Mouse (Mus musculus): ENCODE data around the gene Fam227a. TPM values are rescaled to one million over a fixed set of nuclear protein-coding genes. Genes with fewer than 3 reads are reported as not detected.

The Fam227a gene
- polyA plus RNA-seq, 1 experiment, result 0.74 TPM

DNA sequence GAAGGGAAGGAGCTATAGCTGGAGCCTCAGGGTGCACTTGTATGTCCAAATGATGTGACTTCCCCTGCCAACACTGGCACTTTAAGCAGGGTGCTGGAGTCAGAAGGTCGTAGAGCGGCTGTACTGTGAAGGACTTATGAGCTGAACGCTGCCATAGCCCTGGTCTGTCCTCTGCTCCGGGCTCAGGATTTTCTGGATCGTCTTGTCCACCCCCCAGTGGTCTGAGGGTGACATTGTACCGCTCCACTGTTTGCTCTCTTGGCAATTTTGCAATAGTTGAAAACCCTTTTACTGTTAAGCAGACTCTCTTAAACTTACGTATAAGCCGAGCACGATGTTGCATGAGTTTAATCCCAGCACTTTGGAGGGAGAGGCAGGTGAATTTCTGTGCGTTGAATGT lies 10.4 kb upstream of the Fam227a start:
- Histone ChIP-seq H3ac (ENCODE audit: control insufficient read depth, insufficient read length) (no peak overlapping the region), H3K4me3 (no peak overlapping the region), H3K79me2 (ENCODE audit: control insufficient read depth, insufficient read depth) (peaks cover 29% of the 10 kb centered on the region), H3K27me3 (ENCODE audit: control insufficient read depth, insufficient read depth, insufficient read length) (no peaks in the 10 kb centered on the region), H3K4me2 (ENCODE audit: low read depth) (no peak overlapping the region), H3K36me3 (ENCODE audit: control insufficient read depth, insufficient read depth) (peaks cover 13% of the 10 kb centered on the region)
- no peak for TF ChIP-seq MYOD1 (IDR thresholded peaks at IDR 0.05; ENCODE audit: control insufficient read depth in 1 of 3, insufficient read length in 2 of 3, low read depth in 2 of 3)
- no peak for TF ChIP-seq MYOG (IDR thresholded peaks at IDR 0.05; ENCODE audit: control insufficient read depth in 1 of 3, insufficient read depth in 1 of 3, insufficient read length in 2 of 3, low read depth in 2 of 3)
- no peak for TF ChIP-seq SRF (IDR thresholded peaks at IDR 0.05; ENCODE audit: control insufficient read depth, insufficient read length, low read depth)
- TF ChIP-seq POLR2A (IDR thresholded peaks at IDR 0.05; ENCODE audit: insufficient read length, low read depth), result no peak
- TF ChIP-seq TCF12 (IDR thresholded peaks at IDR 0.05; ENCODE audit: insufficient read depth, poor library complexity, severe bottlenecking), result no peak
- no peak for TF ChIP-seq CEBPB (IDR thresholded peaks at IDR 0.05; ENCODE audit: insufficient read depth, poor library complexity, severe bottlenecking)
- no peak for TF ChIP-seq MAX (IDR thresholded peaks at IDR 0.05; ENCODE audit: low read depth)
- TF ChIP-seq E2F4 (IDR thresholded peaks at IDR 0.05; ENCODE audit: insufficient read depth), result no peak
- no peak for TF ChIP-seq POLR2AphosphoS2 (IDR thresholded peaks at IDR 0.05; ENCODE audit: insufficient read length, low read depth)
- no peak for TF ChIP-seq USF1 (IDR thresholded peaks at IDR 0.05; ENCODE audit: low read depth)
- TF ChIP-seq REST (IDR thresholded peaks at IDR 0.05; ENCODE audit: insufficient read depth, insufficient read length), result no peak
- no peak for TF ChIP-seq TCF3 (IDR thresholded peaks at IDR 0.05; ENCODE audit: insufficient read length, low read depth)

GRCm38 (mm10) chr15:79664666-79665065 lies 5.9 kb upstream of the Fam227a start:
- Histone ChIP-seq H3K27me3 (ENCODE audit: control insufficient read depth, insufficient read depth, insufficient read length) (no peaks in the 10 kb centered on the region), H3K36me3 (ENCODE audit: control insufficient read depth, insufficient read depth) (no peaks in the 10 kb centered on the region), H3K79me2 (ENCODE audit: control insufficient read depth, insufficient read depth) (no peaks in the 10 kb centered on the region), H3ac (ENCODE audit: control insufficient read depth, insufficient read length) (no peak overlapping the region), H3K4me2 (ENCODE audit: low read depth) (no peak overlapping the region), H3K4me3 (no peak overlapping the region)
- no peak for TF ChIP-seq MYOD1 (IDR thresholded peaks at IDR 0.05; ENCODE audit: control insufficient read depth in 1 of 3, insufficient read length in 2 of 3, low read depth in 2 of 3)
- TF ChIP-seq MYOG (IDR thresholded peaks at IDR 0.05; ENCODE audit: control insufficient read depth in 1 of 3, insufficient read depth in 1 of 3, insufficient read length in 2 of 3, low read depth in 2 of 3), result no peak
- no peak for TF ChIP-seq MAX (IDR thresholded peaks at IDR 0.05; ENCODE audit: low read depth)
- no peak for TF ChIP-seq CEBPB (IDR thresholded peaks at IDR 0.05; ENCODE audit: insufficient read depth, poor library complexity, severe bottlenecking)
- no peak for TF ChIP-seq E2F4 (IDR thresholded peaks at IDR 0.05; ENCODE audit: insufficient read depth)
- no peak for TF ChIP-seq POLR2AphosphoS2 (IDR thresholded peaks at IDR 0.05; ENCODE audit: insufficient read length, low read depth)
- no peak for TF ChIP-seq USF1 (IDR thresholded peaks at IDR 0.05; ENCODE audit: low read depth)
- no peak for TF ChIP-seq POLR2A (IDR thresholded peaks at IDR 0.05; ENCODE audit: insufficient read length, low read depth)
- TF ChIP-seq TCF12 (IDR thresholded peaks at IDR 0.05; ENCODE audit: insufficient read depth, poor library complexity, severe bottlenecking), result no peak
- no peak for TF ChIP-seq TCF3 (IDR thresholded peaks at IDR 0.05; ENCODE audit: insufficient read length, low read depth)
- TF ChIP-seq SRF (IDR thresholded peaks at IDR 0.05; ENCODE audit: control insufficient read depth, insufficient read length, low read depth), result no peak
- TF ChIP-seq REST (IDR thresholded peaks at IDR 0.05; ENCODE audit: insufficient read depth, insufficient read length), result no peak

DNA sequence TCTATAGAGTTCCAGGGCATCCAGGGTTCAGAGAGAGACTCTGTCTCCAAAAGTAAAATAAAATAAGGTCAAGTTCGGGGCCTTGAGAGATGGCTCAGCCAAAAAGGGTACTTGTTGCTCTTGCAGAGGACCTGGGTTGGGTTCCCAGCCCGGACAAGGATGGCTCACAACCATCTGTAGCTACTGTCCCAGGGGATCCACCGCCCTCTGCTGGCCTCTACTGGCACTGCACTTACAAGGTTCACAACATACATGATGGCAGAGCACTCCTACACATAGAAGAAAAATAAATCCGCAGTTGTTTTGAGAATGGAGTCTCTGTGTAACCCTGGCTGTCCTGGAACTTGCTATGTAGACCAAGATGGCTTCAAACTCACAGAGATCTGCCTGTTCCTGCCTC lies 3.1 kb upstream of the Fam227a start:
- Histone ChIP-seq H3ac (ENCODE audit: control insufficient read depth, insufficient read length) (no peak overlapping the region), H3K27me3 (ENCODE audit: control insufficient read depth, insufficient read depth, insufficient read length) (no peaks in the 10 kb centered on the region), H3K4me3 (no peak overlapping the region), H3K36me3 (ENCODE audit: control insufficient read depth, insufficient read depth) (no peaks in the 10 kb centered on the region), H3K79me2 (ENCODE audit: control insufficient read depth, insufficient read depth) (no peaks in the 10 kb centered on the region), H3K4me2 (ENCODE audit: low read depth) (no peak overlapping the region)
- TF ChIP-seq USF1 (IDR thresholded peaks at IDR 0.05; ENCODE audit: low read depth) (no peak), MYOG (IDR thresholded peaks at IDR 0.05; ENCODE audit: control insufficient read depth in 1 of 3, insufficient read depth in 1 of 3, insufficient read length in 2 of 3, low read depth in 2 of 3) (no peak), POLR2AphosphoS2 (IDR thresholded peaks at IDR 0.05; ENCODE audit: insufficient read length, low read depth) (no peak), CEBPB (IDR thresholded peaks at IDR 0.05; ENCODE audit: insufficient read depth, poor library complexity, severe bottlenecking) (no peak), E2F4 (IDR thresholded peaks at IDR 0.05; ENCODE audit: insufficient read depth) (no peak), TCF12 (IDR thresholded peaks at IDR 0.05; ENCODE audit: insufficient read depth, poor library complexity, severe bottlenecking) (no peak), SRF (IDR thresholded peaks at IDR 0.05; ENCODE audit: control insufficient read depth, insufficient read length, low read depth) (no peak), TCF3 (IDR thresholded peaks at IDR 0.05; ENCODE audit: insufficient read length, low read depth) (no peak), MAX (IDR thresholded peaks at IDR 0.05; ENCODE audit: low read depth) (no peak)

DNA sequence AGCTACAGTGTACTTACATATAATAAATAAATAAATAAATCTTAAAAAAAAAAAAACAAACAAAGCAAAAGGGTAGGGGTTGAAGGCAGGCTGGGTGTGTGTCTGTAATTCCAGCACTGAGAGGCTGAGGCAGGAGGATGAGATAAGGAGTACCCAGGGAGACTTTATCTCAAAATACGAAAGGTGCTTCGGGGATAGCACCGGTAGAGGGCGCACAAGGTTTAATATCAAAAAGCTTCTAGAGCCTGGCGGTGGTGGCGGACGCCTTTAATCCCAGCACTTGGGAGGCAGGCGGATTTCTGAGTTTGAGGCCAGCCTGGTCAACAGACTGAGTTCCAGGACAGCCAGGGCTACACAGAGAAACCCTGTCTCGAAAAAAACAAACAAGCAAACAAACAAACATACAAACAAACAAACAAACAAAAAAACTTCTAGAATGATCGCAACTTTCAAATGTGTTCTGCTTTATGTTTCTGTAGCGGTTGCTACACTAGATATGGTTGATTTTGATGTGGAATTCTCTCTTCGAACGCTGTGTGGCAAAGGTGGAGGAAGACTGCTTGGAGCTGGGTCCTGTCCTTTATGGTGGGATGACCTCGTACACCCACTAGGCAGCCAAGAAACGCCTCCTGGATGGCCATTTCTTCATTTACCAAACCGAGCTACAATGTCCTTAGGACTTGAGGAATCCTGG lies 772 bp downstream of the Fam227a start:
- H3K4me3 ChIP-seq, result peak overlapping the region; percentile 70
- H3K79me2 ChIP-seq (ENCODE audit: control insufficient read depth, insufficient read depth), result no peaks in the 10 kb centered on the region
- H3ac ChIP-seq (ENCODE audit: control insufficient read depth, insufficient read length), result peak overlapping the region; percentile 40
- H3K27me3 ChIP-seq (ENCODE audit: control insufficient read depth, insufficient read depth, insufficient read length), result no peaks in the 10 kb centered on the region
- TF ChIP-seq TCF3 (IDR thresholded peaks at IDR 0.05; ENCODE audit: insufficient read length, low read depth) (no peak), MYOG (IDR thresholded peaks at IDR 0.05; ENCODE audit: control insufficient read depth in 1 of 3, insufficient read depth in 1 of 3, insufficient read length in 2 of 3, low read depth in 2 of 3) (no peak), MAX (IDR thresholded peaks at IDR 0.05; ENCODE audit: low read depth) (no peak), MYOD1 (IDR thresholded peaks at IDR 0.05; ENCODE audit: control insufficient read depth in 1 of 3, insufficient read length in 2 of 3, low read depth in 2 of 3) (no peak), REST (IDR thresholded peaks at IDR 0.05; ENCODE audit: insufficient read depth, insufficient read length) (no peak), SRF (IDR thresholded peaks at IDR 0.05; ENCODE audit: control insufficient read depth, insufficient read length, low read depth) (no peak), TCF12 (IDR thresholded peaks at IDR 0.05; ENCODE audit: insufficient read depth, poor library complexity, severe bottlenecking) (no peak), POLR2AphosphoS2 (IDR thresholded peaks at IDR 0.05; ENCODE audit: insufficient read length, low read depth) (no peak), USF1 (IDR thresholded peaks at IDR 0.05; ENCODE audit: low read depth) (no peak), CEBPB (IDR thresholded peaks at IDR 0.05; ENCODE audit: insufficient read depth, poor library complexity, severe bottlenecking) (no peak), POLR2A (IDR thresholded peaks at IDR 0.05; ENCODE audit: insufficient read length, low read depth) (no peak), E2F4 (IDR thresholded peaks at IDR 0.05; ENCODE audit: insufficient read depth) (no peak)
- no peaks in the 10 kb centered on the region for H3K36me3 ChIP-seq (ENCODE audit: control insufficient read depth, insufficient read depth)
- peak overlapping the region; percentile 84 for H3K4me2 ChIP-seq (ENCODE audit: low read depth)
